Mouse (Mus musculus): ENCODE measurements around the gene Prpf8.

GRCm38 (mm10) chr11:75537491-75538183 lies 51.0 kb downstream of the Prpf8 start:
- TF ChIP-seq CTCF (conservative IDR thresholded peaks at IDR 0.05; ENCODE audit: low read length) = no peak
- no peak for TF ChIP-seq NANOG (IDR thresholded peaks at IDR 0.05; ENCODE audit: borderline replicate concordance, low read length)
- TF ChIP-seq POU5F1 (IDR thresholded peaks at IDR 0.05; ENCODE audit: borderline replicate concordance, low read length) = no peak

Measured in E14TG2a.4 (cell line).